Mouse (Mus musculus) small intestine, adult 2 months (tissue): ENCODE results near the gene Arl13b.

Experiments used
- CTCF ChIP-seq: fragments of 200-500 bp; IDR thresholded peaks from 2 replicates; pipeline ENCODE4 v1.5.1; 2012; ENCODE audit warnings: low read depth, mild to moderate bottlenecking, control low read depth, inconsistent platforms, low read length, moderate library complexity, mixed read lengths; ENCODE audit not compliant: insufficient replicate concordance, insufficient read length; ENCODE audit errors: extremely low read depth
- POLR2A ChIP-seq: fragments of 200-500 bp; IDR thresholded peaks from 2 replicates; pipeline ENCODE4 v1.6.1; 2012; ENCODE audit warnings: low read depth, mild to moderate bottlenecking, control low read depth, inconsistent platforms, low read length, moderate library complexity

- no peak for TF ChIP-seq CTCF
- no peak for TF ChIP-seq POLR2A
Observed at GRCm38 (mm10) chr16:62807249-62807979, 39.4 kb downstream of the Arl13b start.
